Mouse (Mus musculus): Measurements from ENCODE around the gene Fgfr2. TPM values are rescaled to one million over a fixed set of nuclear protein-coding genes. Genes with fewer than 3 reads are reported as not detected.

The Fgfr2 gene
- polyA plus RNA-seq, 1 experiment from 2014 or later, result 93.4 TPM

DNA sequence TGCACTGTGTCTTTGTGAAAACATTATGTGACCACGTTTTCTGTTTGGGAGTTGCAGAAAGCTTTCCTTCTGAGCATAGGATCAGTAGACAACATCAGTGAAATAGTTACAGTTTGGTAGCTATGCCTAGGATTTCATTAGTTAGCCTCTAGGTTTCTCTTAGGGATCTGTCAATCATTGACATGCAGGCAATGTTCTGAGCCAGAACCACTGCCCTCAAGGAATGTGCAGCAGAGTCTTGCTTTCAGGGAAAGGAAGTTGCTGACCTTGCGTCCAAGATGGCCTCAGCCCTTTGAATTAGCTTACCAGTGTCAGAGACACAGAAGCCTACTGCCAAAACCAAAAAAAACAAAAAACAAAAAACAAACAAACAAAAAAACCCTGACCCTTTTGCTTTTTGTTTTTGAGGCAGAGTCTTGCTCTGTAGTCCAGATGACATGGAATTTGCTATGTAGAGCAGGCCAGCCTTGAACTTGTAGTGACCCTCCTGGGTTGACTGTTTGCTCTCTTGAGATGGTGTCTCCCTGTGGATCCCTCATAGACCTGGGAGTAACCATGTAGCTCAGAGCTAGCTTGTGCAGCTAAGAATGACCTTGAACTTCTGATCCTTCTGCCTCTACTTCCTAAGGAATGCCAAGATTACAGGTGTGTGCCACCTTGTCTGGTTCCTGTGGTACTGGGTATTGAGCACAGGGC, 247.6 kb downstream of the Fgfr2 start:
- Histone ChIP-seq H3K36me3 (ENCODE audit: control insufficient read depth, insufficient read depth, low read length) (peaks cover 21% of the 10 kb centered on the region), H3K9me3 (replicated peaks; ENCODE audit: control insufficient read depth, low read length) (no peaks in the 10 kb centered on the region), H3K4me3 (replicated peaks; ENCODE audit: low read length) (no peak overlapping the region), H3K9ac (ENCODE audit: low read length) (no peak overlapping the region), H3K4me1 (ENCODE audit: control insufficient read depth, insufficient read depth, low read length) (no peaks in the 10 kb centered on the region), H3K4me2 (ENCODE audit: low read depth, low read length) (no peak overlapping the region), H3K27ac (ENCODE audit: low read length) (no peak overlapping the region), H3K27me3 (ENCODE audit: control insufficient read depth, insufficient read depth, low read length) (no peaks in the 10 kb centered on the region)
- 91% methylated on average over 2 of the region's 2 CpGs for WGBS
- no peak for ATAC-seq (ENCODE audit: insufficient read depth, low FRiP score)

DNA sequence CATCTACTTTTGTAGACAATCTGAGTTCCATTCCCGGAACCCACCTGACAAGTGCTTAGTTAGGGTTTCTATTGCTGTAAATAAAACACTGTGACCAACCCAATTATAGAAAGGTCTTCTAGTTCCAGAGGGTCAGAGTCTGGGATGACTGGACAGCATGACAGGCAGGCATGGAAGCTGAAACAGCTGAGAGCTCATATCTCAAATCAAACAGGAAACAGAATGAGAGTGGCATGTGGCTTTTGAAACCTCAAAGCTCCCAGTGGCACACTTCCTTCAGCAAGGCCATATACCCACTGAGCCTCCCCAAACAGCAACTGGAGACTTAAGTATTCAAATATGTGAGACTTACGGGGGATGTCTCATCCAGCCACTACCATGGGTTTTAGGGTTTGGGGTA, 250.1 kb downstream of the Fgfr2 start:
- no peaks in the 10 kb centered on the region for H3K27me3 ChIP-seq (ENCODE audit: control insufficient read depth, insufficient read depth, low read length)
- no peak for ATAC-seq (ENCODE audit: insufficient read depth, low FRiP score)
- no peak overlapping the region for H3K9ac ChIP-seq (ENCODE audit: low read length)
- H3K27ac ChIP-seq (ENCODE audit: low read length), result no peak overlapping the region
- no peak overlapping the region for H3K4me3 ChIP-seq (replicated peaks; ENCODE audit: low read length)
- no peaks in the 10 kb centered on the region for H3K4me1 ChIP-seq (ENCODE audit: control insufficient read depth, insufficient read depth, low read length)
- H3K9me3 ChIP-seq (replicated peaks; ENCODE audit: control insufficient read depth, low read length), result no peaks in the 10 kb centered on the region
- H3K4me2 ChIP-seq (ENCODE audit: low read depth, low read length), result no peak overlapping the region
- peaks cover 17% of the 10 kb centered on the region for H3K36me3 ChIP-seq (ENCODE audit: control insufficient read depth, insufficient read depth, low read length)
- WGBS, result 96% methylated on average over 2 of the region's 2 CpGs

DNA sequence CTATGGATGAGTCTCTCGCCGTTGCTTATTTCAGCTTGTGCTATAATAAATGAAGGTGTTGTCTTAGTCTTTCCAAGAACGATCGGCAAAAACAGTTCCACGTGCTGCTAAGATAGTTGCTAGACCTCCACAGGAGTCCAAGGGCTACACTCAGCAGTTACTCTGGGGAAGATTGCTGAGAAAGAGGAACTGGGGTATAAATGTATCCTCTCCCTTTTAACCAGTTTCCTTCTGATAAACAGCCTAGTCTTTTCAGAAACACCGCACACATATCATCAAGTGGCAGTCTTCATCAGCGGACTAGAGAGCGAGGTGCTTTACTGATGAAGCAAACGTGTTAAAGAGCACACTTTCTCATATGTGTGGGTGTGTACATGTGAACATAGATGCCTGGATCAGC, 256.8 kb downstream of the Fgfr2 start:
- Histone ChIP-seq H3K9me3 (replicated peaks; ENCODE audit: control insufficient read depth, low read length) (no peaks in the 10 kb centered on the region), H3K27me3 (ENCODE audit: control insufficient read depth, insufficient read depth, low read length) (no peaks in the 10 kb centered on the region), H3K36me3 (ENCODE audit: control insufficient read depth, insufficient read depth, low read length) (peaks cover 15% of the 10 kb centered on the region; the same call in 1 of the 2 replicates), H3K4me3 (replicated peaks; ENCODE audit: low read length) (no peak overlapping the region), H3K4me2 (ENCODE audit: low read depth, low read length) (no peak overlapping the region), H3K27ac (ENCODE audit: low read length) (no peak overlapping the region), H3K4me1 (ENCODE audit: control insufficient read depth, insufficient read depth, low read length) (0 out of 2 replicates have a peak, but pooled peaks cover 3% of the 10 kb centered on the region), H3K9ac (ENCODE audit: low read length) (no peak overlapping the region)
- ATAC-seq (ENCODE audit: insufficient read depth, low FRiP score), result no peak
- WGBS, result 88% methylated on average over 9 of the region's 9 CpGs

DNA sequence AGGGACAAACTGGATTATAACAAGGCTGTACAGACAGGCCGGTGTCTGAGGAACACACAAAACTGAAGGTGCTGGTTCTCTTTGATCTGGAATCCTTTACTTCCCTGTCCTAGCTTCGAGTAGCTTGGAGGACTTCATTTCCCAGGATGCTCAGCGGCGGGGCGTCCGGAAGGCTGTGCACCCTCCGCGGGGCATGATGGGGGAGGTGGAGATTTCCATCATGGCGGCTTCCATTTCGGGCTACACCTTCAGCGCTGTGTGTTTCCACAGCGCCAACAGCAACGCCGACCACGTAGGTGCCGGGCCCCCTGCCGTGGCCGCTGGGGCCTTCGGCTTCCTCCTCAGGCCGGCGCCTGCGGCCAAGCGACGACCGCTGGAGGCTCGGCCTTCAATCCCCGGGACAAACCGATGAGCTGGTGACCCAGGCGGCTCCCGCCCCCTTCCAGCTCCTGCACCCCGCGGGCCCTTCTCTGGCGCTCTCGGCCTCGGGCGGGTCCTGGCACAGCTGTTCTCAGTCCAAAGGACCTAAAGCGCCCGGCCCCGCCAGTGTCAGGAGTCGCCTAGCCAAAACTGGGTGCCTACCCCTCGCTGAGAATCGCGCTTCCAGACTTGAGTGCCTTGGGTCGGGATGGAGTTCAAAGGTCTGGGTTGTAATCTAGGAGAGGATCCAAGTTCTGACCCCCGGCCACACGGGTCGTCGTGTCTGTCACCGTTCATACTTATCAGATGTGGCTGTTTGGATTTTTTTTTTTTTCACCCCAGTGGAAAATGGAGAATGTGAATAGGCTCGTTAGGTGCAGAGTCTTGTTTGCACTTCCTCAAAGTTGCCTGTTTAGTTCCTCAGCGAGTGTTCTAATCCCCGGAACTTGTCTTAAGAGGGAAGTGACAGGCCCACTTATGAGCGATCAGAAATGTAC, 263.9 kb downstream of the Fgfr2 start, which contains the start of gene Abraxas2:
TSS of gene Abraxas2 (plus strand) at position 184 of the 917 bp plus-strand sequence.
- H3K4me2 ChIP-seq (ENCODE audit: low read depth, low read length), result peak within 1 kb of the TSS; percentile 66
- peak within 1 kb of the TSS; percentile 85 for H3K4me3 ChIP-seq (replicated peaks; ENCODE audit: low read length)
- WGBS, result 1% methylated on average over 53 of the region's 53 CpGs
- H3K36me3 ChIP-seq (ENCODE audit: control insufficient read depth, insufficient read depth, low read length), result 0 out of 2 replicates have a peak, but pooled peaks cover 7% of the 10 kb centered on the region
- ATAC-seq (ENCODE audit: insufficient read depth, low FRiP score), result peak; percentile 95
- H3K27me3 ChIP-seq (ENCODE audit: control insufficient read depth, insufficient read depth, low read length), result no peaks in the 10 kb centered on the region
- no peaks in the 10 kb centered on the region for H3K9me3 ChIP-seq (replicated peaks; ENCODE audit: control insufficient read depth, low read length)
- peak within 1 kb of the TSS; percentile 81 for H3K27ac ChIP-seq (ENCODE audit: low read length)
- H3K4me1 ChIP-seq (ENCODE audit: control insufficient read depth, insufficient read depth, low read length), result 0 out of 2 replicates have a peak, but pooled peaks cover 4% of the 10 kb centered on the region
- H3K9ac ChIP-seq (ENCODE audit: low read length), result peak within 1 kb of the TSS; percentile 91

DNA sequence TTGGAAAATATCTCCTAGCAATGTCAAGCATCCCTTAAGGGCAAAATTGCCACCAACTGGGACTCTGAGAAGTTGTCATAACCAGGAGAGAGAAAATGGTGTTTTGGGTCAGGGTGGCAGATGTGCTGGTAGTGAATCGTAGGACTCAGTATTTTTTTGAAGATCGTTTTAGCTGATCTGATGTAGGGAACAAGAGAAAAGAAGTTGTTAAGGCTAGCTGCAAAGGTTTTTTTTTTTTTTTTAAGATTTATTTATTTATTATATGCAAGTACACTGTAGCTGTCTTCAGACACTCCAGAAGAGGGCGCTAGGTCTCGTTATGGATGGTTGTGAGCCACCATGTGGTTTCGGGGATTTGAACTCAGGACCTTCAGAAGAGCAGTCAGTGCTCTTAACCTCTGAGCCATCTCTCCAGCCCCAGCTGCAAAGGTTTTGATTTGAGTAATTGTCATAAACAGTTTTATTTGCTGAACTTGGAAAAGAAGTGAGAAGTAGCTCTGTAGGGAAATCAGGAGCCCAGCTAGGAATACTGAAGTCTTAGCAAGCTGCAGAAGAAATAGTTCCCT, 265.0 kb downstream of the Fgfr2 start:
- Histone ChIP-seq H3K9ac (ENCODE audit: low read length) (no peak overlapping the region), H3K9me3 (replicated peaks; ENCODE audit: control insufficient read depth, low read length) (no peaks in the 10 kb centered on the region), H3K4me2 (ENCODE audit: low read depth, low read length) (no peak overlapping the region), H3K27ac (ENCODE audit: low read length) (no peak overlapping the region), H3K4me1 (ENCODE audit: control insufficient read depth, insufficient read depth, low read length) (peaks cover 7% of the 10 kb centered on the region; the same call in 1 of the 2 replicates), H3K36me3 (ENCODE audit: control insufficient read depth, insufficient read depth, low read length) (0 out of 2 replicates have a peak, but pooled peaks cover 7% of the 10 kb centered on the region), H3K27me3 (ENCODE audit: control insufficient read depth, insufficient read depth, low read length) (no peaks in the 10 kb centered on the region), H3K4me3 (replicated peaks; ENCODE audit: low read length) (no peak overlapping the region)
- WGBS, result 68% methylated on average over 5 of the region's 5 CpGs
- no peak for ATAC-seq (ENCODE audit: insufficient read depth, low FRiP score)

DNA sequence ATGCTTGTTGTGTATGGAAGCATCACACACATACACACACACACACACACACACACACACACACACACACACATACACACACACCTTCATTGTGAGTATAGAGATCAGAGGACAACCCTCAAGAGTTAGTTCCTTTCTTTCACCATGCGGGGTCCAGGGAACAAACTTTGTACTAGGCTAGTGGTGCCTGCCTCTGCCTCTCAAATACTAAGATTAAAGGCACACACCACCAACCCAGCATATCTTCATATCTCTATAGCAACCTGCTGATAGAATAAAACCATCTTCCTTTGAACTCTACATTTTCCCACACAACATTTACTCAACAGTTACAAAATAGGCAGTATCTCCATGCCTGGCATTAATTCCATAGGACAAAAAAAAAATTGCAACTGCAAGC, 267.1 kb downstream of the Fgfr2 start:
- no peaks in the 10 kb centered on the region for H3K9me3 ChIP-seq (replicated peaks; ENCODE audit: control insufficient read depth, low read length)
- H3K4me3 ChIP-seq (replicated peaks; ENCODE audit: low read length), result no peak overlapping the region
- ATAC-seq (ENCODE audit: insufficient read depth, low FRiP score), result no peak
- H3K36me3 ChIP-seq (ENCODE audit: control insufficient read depth, insufficient read depth, low read length), result no peaks in the 10 kb centered on the region
- peaks cover 9% of the 10 kb centered on the region for H3K4me1 ChIP-seq (ENCODE audit: control insufficient read depth, insufficient read depth, low read length)
- 71% methylated on average over 1 of the region's 1 CpGs for WGBS
- no peak overlapping the region for H3K4me2 ChIP-seq (ENCODE audit: low read depth, low read length)
- H3K27ac ChIP-seq (ENCODE audit: low read length), result no peak overlapping the region
- H3K9ac ChIP-seq (ENCODE audit: low read length), result no peak overlapping the region
- no peaks in the 10 kb centered on the region for H3K27me3 ChIP-seq (ENCODE audit: control insufficient read depth, insufficient read depth, low read length)

DNA sequence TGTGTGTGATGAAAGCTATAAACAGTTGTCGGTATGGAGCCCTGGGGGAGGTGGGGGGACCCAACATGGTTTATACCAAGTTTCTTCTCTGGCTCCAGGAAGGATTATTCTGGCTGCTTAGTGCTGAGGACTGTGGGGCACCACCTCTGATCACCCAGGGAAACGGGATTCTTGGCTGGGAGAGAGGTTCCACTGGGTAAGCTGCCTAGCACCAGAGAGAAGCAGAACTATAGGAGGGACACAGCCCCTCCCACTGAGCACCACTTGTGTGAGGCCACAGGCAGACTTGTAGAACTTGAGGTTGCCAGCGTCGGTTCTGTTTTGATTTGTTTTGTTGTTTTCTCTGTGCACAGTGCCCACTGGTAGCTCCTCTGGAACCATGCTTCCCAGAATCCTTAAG, 269.2 kb downstream of the Fgfr2 start:
- H3K4me2 ChIP-seq (ENCODE audit: low read depth, low read length), result no peak overlapping the region
- no peak for ATAC-seq (ENCODE audit: insufficient read depth, low FRiP score)
- H3K9me3 ChIP-seq (replicated peaks; ENCODE audit: control insufficient read depth, low read length), result no peaks in the 10 kb centered on the region
- no peak overlapping the region for H3K27ac ChIP-seq (ENCODE audit: low read length)
- no peak overlapping the region for H3K9ac ChIP-seq (ENCODE audit: low read length)
- H3K36me3 ChIP-seq (ENCODE audit: control insufficient read depth, insufficient read depth, low read length), result peaks cover 5% of the 10 kb centered on the region; the same call in 1 of the 2 replicates
- WGBS, result 66% methylated on average over 4 of the region's 4 CpGs
- peaks cover 9% of the 10 kb centered on the region for H3K4me1 ChIP-seq (ENCODE audit: control insufficient read depth, insufficient read depth, low read length)
- no peak overlapping the region for H3K4me3 ChIP-seq (replicated peaks; ENCODE audit: low read length)
- no peaks in the 10 kb centered on the region for H3K27me3 ChIP-seq (ENCODE audit: control insufficient read depth, insufficient read depth, low read length)

DNA sequence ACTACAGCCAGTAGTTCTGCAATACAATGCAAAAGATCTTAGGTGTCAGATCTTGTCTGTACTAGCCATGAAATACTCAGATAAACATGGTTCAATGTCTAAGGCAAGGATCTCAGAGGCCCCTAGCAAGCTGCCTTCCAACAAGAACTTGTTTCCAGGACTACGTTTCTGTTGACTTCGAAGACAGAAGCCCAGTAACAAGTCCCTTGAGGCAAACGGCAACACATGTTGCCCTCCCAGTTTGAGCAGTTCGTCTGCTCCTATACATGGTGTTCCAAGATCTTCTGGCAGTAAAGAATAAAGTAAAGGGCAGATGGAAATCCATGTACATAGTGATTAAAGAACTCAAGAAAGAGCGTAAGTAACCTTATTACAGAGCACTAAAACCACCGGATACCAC, 269.8 kb downstream of the Fgfr2 start:
- no peak overlapping the region for H3K9ac ChIP-seq (ENCODE audit: low read length)
- peaks cover 10% of the 10 kb centered on the region; the same call in 1 of the 2 replicates for H3K36me3 ChIP-seq (ENCODE audit: control insufficient read depth, insufficient read depth, low read length)
- no peak overlapping the region for H3K4me2 ChIP-seq (ENCODE audit: low read depth, low read length)
- H3K4me1 ChIP-seq (ENCODE audit: control insufficient read depth, insufficient read depth, low read length), result peaks cover 9% of the 10 kb centered on the region
- ATAC-seq (ENCODE audit: insufficient read depth, low FRiP score), result no peak
- H3K9me3 ChIP-seq (replicated peaks; ENCODE audit: control insufficient read depth, low read length), result no peaks in the 10 kb centered on the region
- H3K27me3 ChIP-seq (ENCODE audit: control insufficient read depth, insufficient read depth, low read length), result no peaks in the 10 kb centered on the region
- no peak overlapping the region for H3K27ac ChIP-seq (ENCODE audit: low read length)
- WGBS, result 86% methylated on average over 6 of the region's 6 CpGs
- H3K4me3 ChIP-seq (replicated peaks; ENCODE audit: low read length), result no peak overlapping the region

Data from stomach, embryonic 16.5 days (tissue).